Mouse (Mus musculus) embryonic facial prominence, embryonic 11.5 days (tissue): ENCODE results near the gene Ddx59. TPM values are rescaled to one million over a fixed set of nuclear protein-coding genes. Genes with fewer than 3 reads are reported as not detected.

ENCODE experiments used
- ATAC-seq: fragments of 200-750 bp; cut with Nextera tagmentation; replicated peaks from 2 replicates; pipeline ENCODE4 v1.8.0; 2017; ENCODE audit warnings: low read depth; ENCODE audit not compliant: insufficient number of reproducible peaks, low FRiP score, low TSS enrichment
- DNase-seq: peaks from one replicate; pipeline ENCODE4 v3.0.0-alpha.2; 2015; ENCODE audit warnings: low spot score
- H3K27ac ChIP-seq: fragments of 300-500 bp; sonication (generic); replicated peaks from 2 replicates; pipeline ENCODE4 v1.5.1; 2014; ENCODE audit warnings: mild to moderate bottlenecking, low read depth, low read length, control low read depth
- H3K27me3 ChIP-seq: fragments of 300-500 bp; sonication (generic); 2 replicates; pipeline ENCODE4 v1.6.1; 2014; ENCODE audit warnings: mild to moderate bottlenecking, low read length, moderate library complexity, mixed read lengths; ENCODE audit not compliant: control insufficient read depth, insufficient read depth
- H3K36me3 ChIP-seq: fragments of 300-500 bp; sonication (generic); replicated peaks from 2 replicates; pipeline ENCODE4 v1.6.1; 2014; ENCODE audit warnings: low read depth, mild to moderate bottlenecking, low read length, moderate library complexity, mixed read lengths; ENCODE audit not compliant: control insufficient read depth, insufficient read depth
- H3K4me1 ChIP-seq: fragments of 300-500 bp; sonication (generic); 2 replicates; pipeline ENCODE4 v1.6.1; 2014; ENCODE audit warnings: low read length, mixed read lengths; ENCODE audit not compliant: control insufficient read depth, insufficient read depth
- H3K4me2 ChIP-seq: fragments of 300-500 bp; sonication (generic); 2 replicates; pipeline ENCODE4 v1.6.1; 2014; ENCODE audit warnings: low read depth, mild to moderate bottlenecking, control low read depth, low read length, moderate library complexity
- H3K4me3 ChIP-seq: fragments of 300-500 bp; sonication (generic); 2 replicates; pipeline ENCODE4 v1.5.1; 2014; ENCODE audit warnings: low read depth, low read length, control low read depth
- H3K9ac ChIP-seq: fragments of 300-500 bp; sonication (generic); replicated peaks from 2 replicates; pipeline ENCODE4 v1.6.1; 2014; ENCODE audit warnings: mild to moderate bottlenecking, control low read depth, low read length
- H3K9me3 ChIP-seq: fragments of 300-500 bp; sonication (generic); replicated peaks from 2 replicates; pipeline ENCODE4 v1.6.1; 2016; ENCODE audit warnings: mild to moderate bottlenecking, low read length, inconsistent platforms, mixed read lengths; ENCODE audit not compliant: control insufficient read depth
- WGBS: fragments of 180-500 bp; shearing (Covaris S2); extraction: QIAGEN DNeasy Blood & Tissue Kit; methylation state at CpG from one replicate; pipeline ENCODE4 v1.1.7; 2014; 5-methylcytosine and 5-hydroxymethylcytosine counted together
- polyA plus RNA-seq: library from polyadenylated mRNA; unstranded; fragments of >200 nt; fragmentation: Nextera tagmentation; extraction: Ambion mirVana; gene quantifications from 2 replicates; pipeline ENCODE4 v1.2.1, GENCODE M21; 2014

The Ddx59 gene
- polyA plus RNA-seq, 1 experiment from 2014 or later = 19.9 TPM

GRCm38 (mm10) chr1:136469408-136469807 lies 54.3 kb downstream of the Ddx59 start:
- Histone ChIP-seq H3K4me3 (no peak overlapping the region), H3K9me3 (no peaks in the 10 kb centered on the region), H3K36me3 (no peaks in the 10 kb centered on the region; the same call in none of the 2 replicates), H3K4me2 (no peak overlapping the region), H3K27me3 (no peaks in the 10 kb centered on the region), H3K4me1 (no peaks in the 10 kb centered on the region), H3K9ac (no peak overlapping the region), H3K27ac (no peak overlapping the region)
- ATAC-seq (no peak), DNase-seq (no peak)
- 89% methylated on average over 4 of the region's 4 CpGs for WGBS

- no peak overlapping the region for H3K4me2 ChIP-seq
- H3K9ac ChIP-seq = no peak overlapping the region
- H3K36me3 ChIP-seq = no peaks in the 10 kb centered on the region; the same call in none of the 2 replicates
These were observed 55.4 kb downstream of the Ddx59 start for GRCm38 (mm10) chr1:136470471-136470870.

More at GRCm38 (mm10) chr1:136470471-136470870, 55.4 kb downstream of the Ddx59 start:
- no peaks in the 10 kb centered on the region for H3K9me3 ChIP-seq
- no peaks in the 10 kb centered on the region for H3K27me3 ChIP-seq
- no peaks in the 10 kb centered on the region for H3K4me1 ChIP-seq
- no peak for ATAC-seq
- DNase-seq = peak; percentile 56
- H3K27ac ChIP-seq = no peak overlapping the region
- no peak overlapping the region for H3K4me3 ChIP-seq
- 12% methylated on average over 6 of the region's 6 CpGs for WGBS

Other genes starting within 250 kb of the Ddx59 start
- gene Mroh3, start 202.4 kb upstream of the Ddx59 start, polyA plus RNA-seq = 0.54 TPM in 1 of 2 replicates, not detected in the other
- 15.7 and 20.4 TPM in 2 replicates for gene Inava, start 181.0 kb upstream of the Ddx59 start, polyA plus RNA-seq
- not detected in 2 replicates for gene Gpr25, start 154.4 kb upstream of the Ddx59 start, polyA plus RNA-seq
- 23.1 and 23.7 TPM in 2 replicates for gene Camsap2, start 69.2 kb upstream of the Ddx59 start, polyA plus RNA-seq
- 8.9 and 9.3 TPM in 2 replicates for gene Kif14, start 51.1 kb downstream of the Ddx59 start, polyA plus RNA-seq
- gene Zfp281, start 209.6 kb downstream of the Ddx59 start, polyA plus RNA-seq = 41.2 and 42.3 TPM in 2 replicates